Mouse (Mus musculus): ENCODE measurements around the gene Kif1b.

Kif1b gene

DNA sequence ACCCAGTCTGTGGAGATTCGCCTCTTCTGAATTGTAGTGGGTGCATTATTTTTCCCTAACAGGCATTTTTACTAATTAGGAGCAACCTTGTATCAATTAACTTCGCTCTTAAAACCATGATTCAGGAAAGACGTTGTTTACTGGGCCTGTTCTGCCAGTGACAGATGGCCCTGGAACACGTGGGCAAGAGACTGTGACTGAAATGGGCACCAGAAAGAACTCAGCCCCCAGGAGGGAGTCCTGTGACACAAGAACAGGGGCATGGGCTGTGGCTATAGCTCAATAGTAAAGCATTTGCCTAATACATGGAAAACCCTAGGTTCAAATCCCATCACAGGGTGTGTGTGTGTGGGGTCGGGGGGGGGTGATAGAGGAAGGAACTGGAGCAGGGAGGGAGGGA is 9.9 kb upstream of the Kif1b start:
- intact Hi-C loops (cut with DNase I), result no loop called here

DNA sequence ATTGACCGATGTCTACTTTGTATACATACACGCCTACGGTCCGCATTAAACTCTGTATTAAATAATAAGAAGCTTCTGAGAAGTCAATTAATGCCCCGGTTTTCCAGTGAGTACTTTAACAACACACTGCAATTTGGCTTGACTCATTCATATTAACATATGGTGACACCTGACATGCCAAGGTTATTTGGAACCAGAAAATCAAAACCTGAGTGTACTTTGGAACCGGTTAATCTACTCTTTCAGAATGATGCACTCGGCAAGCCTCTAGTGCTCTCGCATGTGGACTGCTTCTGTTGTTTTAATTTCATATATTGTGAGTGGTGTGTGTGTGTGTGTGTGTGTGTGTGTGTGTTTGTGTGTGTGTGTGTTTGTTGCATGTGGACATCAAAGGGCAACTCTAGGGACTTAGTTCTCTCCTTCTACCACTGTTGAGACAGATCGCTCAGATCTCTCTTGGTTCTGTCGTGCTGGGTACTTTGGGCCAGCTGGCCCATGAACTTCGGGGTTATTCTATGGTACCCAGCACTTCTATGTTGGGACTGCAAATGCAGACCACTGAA is 6.9 kb upstream of the Kif1b start:
- intact Hi-C loops (cut with DNase I), result no loop called here

DNA sequence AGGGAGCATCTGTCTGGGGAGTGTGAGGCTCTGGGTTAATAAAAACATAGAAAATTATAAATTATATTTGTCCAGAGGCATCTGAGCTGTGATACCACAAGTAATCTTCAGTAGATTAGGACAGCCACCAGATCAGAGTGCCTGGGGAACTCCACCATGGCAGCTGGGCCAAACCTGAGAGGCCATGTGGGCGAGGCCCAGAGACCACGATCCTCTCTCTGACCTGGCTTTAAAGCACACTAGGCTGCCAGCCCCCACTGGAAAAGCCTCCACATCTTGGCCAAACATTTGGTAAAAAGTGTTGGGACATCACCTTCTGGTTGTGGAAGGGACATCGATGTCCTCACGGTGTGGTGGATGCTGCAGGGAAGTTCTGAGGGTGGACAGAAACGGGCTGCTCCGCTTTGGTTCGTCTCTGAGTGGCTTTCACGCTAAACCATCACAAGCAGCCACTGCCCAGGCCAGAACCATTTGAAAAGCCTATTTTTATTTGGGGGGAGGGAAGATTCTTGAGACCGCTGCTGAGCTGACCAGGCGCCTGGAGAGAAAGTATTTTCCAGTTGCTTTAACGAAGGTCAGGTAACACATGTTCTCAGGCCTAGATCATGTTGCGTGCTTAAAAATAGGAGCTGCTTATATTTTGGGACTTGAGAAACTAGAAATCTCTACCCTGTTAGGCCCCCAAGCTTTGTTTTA is 6.2 kb upstream of the Kif1b start:
- intact Hi-C loops (cut with DNase I), result no loop called here

DNA sequence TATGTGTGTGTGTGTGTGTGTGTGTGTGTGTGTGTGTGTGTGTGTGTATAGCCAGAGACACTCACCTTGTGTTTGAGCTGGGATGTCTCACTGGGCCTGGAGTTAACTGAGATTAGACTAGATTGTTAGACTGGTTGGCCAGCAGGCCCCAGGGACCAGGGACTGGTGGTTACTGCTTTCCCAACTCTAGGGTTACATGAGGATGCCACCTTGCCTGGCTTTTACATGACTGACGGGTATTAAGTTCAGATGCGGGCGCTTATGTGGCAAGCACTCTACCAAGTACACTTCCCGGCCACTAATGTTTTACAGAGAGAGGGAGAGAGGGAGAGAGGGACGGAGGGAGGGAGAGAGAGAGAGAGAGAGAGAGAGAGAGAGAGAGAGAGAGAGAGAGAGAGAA is 4.5 kb upstream of the Kif1b start:
- intact Hi-C loops (cut with DNase I), result no loop called here

DNA sequence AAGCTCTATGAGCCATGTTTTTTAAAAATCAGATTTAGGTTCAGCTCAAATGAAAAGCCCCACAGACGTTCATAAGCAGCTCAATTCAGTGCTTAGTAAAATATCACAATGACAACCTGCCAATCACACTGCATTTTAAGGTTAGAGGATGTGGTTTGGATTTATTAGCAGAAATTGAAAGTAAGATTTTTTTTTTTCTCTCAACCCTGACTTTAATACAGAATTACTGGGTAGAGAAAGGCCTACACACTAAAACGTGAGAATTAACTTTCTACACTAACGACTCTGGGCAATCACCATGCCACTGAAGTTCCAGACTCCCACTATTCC is 963 bp upstream of the Kif1b start:
- intact Hi-C loops (cut with DNase I), result loop anchor here (5.0 kb wide), 1 partner anchor 36 kb away; no protein-coding TSS in a partner anchor

DNA sequence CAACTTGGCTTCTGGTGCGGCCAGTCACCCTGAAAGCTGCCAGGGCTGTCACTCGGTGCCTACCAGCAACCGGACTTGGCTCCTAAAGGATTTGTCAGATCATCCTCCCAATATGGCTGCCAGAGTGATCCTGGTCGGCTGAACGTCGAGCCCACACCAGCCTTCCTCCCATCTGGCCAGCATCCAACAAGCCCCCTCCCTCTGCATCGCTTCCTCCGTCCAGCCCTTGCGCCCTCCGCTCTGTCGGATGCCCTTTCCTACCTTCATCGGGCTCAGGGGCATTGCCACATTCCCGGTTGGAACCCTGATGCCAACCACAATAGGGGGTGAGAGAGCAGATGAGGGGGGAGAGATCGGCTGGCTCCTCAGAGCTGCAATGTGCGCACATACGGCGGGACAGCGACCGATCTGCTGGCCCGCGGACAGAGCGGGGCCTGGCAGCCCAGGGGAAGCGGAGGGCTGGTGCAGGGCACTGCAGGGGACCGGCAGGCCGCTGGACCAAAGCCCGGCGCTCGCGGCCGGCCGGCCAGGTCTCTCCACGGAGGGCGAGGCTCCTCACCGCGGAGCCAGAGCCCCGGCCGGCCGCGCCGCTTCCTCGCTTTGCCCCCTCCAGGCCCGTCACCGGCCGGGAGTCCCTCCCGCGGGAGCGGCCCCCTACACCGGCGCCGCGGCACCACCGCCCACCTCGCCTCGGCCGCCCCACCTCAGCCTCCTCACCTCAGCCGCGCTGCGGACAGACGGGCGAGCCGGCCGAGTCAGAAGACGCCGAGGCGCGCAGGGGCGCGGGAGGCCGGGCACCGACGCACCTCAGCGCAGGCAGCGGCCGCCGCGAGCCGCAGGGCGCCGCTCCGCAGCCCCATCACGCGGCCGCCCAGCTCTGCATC is 539 bp downstream of the Kif1b start:
- intact Hi-C loops (cut with DNase I), result loop anchor here (5.0 kb wide), 1 partner anchor 35 kb away; no protein-coding TSS in a partner anchor

DNA sequence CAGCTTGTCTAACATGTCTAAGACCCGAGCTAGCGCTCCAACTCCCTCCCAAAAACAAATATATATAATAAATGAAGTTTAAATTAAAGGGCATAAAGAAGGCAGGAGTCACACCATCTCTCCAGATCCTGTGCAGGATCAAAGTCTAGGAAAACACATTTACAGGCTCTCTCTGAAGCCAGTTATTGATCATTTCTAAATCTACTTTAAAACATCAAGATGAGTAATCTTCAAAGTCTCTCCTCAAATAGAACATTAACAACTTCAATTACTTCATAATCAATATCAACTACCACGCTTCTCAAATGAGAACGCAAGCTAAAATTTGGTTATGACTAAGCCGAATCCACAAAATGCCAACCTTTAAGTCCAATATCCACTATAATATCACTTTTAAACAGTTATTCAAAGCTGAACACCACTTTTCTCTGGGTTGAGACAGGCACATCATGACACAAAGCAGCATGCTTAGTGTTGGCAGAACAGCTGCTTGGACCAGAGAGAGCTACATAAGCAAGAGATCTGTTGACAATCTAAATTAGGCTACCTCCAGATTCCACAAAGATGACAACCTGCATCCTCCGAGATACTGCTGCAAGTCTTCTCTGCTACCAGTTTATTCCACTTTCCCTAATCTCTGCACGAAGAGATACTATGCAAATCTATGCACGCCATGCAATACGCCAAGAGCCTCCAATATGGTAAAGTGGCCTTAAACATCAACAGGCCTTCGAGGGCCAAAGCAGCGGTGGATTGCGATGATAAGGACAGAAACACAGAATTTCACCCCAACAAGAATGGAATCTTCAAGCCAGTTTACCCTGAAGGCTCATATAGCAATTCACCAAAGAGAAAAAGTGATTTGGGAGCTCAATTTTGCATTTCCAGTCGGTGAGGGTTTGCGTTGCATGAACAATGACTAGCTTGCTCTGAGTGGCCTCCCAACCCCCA is 1.5 kb downstream of the Kif1b start:
- intact Hi-C loops (cut with DNase I), result loop anchor here (5.0 kb wide), 1 partner anchor 34 kb away; no protein-coding TSS in a partner anchor

DNA sequence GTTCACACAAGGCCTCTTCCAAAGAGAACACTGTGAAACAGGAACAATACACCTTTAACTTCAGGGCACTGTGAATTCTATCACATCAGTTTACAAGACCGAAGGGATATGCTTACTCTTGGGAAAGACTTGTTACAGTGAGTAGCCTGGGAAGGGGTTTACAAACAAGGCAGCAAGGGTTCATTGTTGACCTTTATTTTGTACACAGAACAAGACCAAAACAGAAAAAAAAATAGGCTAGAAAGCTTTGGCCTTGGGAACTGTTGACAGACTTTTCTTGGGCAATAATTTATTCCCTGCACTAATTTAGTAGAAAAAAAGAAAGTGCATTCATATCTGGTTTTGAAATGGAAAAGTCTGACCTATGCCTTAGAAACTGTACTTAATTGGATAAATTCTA is 3.0 kb downstream of the Kif1b start:
- intact Hi-C loops (cut with DNase I), result no loop called here

DNA sequence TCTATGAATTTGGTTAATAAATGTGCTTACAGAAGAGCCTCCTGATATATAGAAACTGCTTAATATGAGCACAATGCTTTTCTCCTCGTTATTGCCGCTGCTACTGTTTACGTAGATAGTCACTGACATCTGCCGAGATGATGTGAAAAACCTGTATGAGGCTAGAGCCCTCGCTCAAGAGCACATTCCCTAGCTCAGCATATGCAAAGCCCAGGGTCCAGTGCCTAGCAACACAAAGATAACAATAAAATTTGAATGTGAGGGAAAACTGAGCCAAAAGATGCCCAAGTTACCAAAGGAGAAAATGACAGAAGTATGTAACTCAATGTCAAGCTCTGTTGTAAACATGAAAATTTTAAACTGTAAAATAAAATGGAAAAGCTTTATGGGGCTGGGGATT is 4.0 kb downstream of the Kif1b start:
- intact Hi-C loops (cut with DNase I), result no loop called here

DNA sequence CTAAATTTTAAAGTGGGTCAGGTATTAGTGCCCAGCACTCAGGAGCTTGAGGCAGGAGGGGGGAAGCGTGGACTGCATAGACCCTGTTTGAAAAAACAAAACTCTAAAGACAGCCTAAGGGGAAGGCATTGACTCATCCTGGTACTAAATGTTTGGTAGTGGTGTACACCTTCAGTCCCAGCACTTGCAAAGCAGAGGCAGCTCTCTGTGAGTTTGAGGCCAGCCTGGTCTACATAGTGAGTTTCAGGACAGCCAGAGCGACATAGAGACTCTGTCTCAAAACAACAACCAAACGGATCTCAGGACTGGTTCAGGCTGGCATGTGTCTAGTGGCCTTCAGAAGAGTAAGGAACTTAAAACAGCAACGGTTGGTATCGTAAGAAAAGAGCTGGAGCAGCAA is 4.7 kb downstream of the Kif1b start:
- intact Hi-C loops (cut with DNase I), result no loop called here

DNA sequence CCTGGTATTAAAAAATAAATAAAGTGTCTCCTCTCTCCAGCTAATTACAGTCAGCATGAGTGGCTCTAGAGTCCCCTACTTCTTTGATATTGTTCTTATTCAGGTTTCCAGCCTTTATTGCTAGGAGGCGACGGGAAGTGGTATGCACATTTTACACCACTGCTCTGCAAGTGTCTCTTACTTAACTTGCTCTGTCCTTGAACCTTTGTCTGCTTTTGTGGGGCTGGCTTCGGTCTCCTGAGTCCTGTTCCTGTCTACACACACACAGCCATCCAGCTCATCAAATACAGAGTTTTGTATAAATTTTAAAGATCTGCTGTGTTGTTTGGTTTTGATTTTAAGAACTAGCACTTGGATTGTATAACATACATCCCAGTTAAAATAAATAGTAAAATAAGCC is 5.4 kb downstream of the Kif1b start:
- intact Hi-C loops (cut with DNase I), result no loop called here

DNA sequence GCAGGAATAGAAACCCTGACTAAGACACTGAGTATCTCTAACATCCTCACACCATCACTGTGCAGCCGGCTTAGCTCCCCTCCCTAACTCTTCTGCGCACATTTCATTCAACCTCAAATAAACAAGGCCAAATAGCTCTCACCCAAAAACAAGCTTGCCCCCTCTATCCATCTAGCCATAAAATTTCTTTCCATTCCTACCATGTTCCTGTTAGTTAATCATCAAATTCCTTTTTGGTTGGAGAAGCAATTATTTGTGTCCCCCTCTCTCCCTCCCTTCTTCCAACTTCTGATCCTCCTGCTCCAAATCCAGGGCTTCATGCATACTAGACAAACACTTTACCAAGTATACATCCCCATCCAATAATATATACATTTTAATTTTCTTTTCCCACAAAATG is 11.0 kb downstream of the Kif1b start:
- intact Hi-C loops (cut with DNase I), result no loop called here

DNA sequence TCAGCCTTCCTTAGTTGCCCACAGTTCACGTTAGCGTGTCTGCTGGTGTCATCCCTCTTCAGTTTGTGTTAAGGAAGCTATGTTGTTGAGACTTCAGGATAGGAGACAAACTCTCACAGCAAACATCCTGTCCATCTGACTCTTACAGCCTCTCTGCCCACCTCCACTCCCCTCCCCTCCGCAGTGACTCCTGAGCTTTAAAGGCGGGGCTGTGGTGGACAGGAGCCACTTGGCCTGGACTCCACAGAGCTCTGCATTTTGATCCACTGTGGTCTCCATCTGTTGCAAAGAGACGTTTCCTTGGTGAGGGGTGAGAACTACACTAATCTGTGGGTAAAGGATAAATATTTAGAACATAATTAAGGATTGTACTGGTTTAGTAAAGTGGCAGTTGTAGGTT is 14.5 kb downstream of the Kif1b start:
- intact Hi-C loops (cut with DNase I), result no loop called here

DNA sequence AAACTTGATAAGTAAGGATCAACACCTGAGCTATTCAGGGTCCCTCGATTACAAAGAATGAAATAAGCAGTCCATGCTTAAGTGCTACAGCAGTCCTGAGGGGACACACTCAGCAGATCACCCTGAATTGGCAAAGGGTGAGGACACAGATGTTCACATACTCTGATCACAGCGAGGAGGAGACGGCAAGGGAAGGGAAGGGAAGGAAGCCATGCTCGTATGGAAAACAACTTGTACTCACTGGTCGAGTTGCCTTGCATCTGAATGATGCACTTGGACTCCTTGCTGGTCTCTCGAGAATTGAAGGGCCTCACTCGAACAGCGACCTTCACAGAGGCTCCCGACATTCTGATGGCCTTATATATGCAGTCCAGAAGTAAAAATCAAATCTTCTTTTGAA is 16.4 kb downstream of the Kif1b start:
- intact Hi-C loops (cut with DNase I), result no loop called here

DNA sequence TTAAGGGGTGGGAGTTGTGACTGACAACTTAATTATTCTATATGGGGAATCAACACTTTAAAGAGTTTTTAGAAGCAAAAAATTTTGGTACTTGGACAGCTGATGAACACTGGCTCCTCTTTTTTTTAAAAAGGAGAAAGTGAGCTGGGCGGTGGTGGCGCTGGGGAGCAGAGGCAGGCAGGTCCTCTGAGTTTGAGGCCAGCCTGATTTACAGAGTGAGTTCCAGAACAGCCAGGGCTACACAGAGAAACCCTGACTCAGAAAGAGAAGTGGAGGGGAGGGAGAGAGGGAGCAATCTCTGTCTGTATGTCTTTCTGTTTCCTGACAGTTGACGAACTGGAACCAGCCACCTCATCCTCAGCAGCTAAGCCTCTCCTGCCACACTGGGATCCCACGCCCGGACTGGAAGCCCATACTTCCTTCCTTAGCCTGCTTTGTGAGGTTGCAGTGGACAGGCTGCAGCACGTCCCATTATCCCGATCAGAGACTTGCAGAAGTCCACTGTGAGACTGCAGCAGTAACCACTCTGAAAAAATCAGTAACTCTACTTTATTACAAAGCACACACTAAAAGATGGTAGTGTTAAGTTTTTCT is 17.2 kb downstream of the Kif1b start:
- intact Hi-C loops (cut with DNase I), result no loop called here

DNA sequence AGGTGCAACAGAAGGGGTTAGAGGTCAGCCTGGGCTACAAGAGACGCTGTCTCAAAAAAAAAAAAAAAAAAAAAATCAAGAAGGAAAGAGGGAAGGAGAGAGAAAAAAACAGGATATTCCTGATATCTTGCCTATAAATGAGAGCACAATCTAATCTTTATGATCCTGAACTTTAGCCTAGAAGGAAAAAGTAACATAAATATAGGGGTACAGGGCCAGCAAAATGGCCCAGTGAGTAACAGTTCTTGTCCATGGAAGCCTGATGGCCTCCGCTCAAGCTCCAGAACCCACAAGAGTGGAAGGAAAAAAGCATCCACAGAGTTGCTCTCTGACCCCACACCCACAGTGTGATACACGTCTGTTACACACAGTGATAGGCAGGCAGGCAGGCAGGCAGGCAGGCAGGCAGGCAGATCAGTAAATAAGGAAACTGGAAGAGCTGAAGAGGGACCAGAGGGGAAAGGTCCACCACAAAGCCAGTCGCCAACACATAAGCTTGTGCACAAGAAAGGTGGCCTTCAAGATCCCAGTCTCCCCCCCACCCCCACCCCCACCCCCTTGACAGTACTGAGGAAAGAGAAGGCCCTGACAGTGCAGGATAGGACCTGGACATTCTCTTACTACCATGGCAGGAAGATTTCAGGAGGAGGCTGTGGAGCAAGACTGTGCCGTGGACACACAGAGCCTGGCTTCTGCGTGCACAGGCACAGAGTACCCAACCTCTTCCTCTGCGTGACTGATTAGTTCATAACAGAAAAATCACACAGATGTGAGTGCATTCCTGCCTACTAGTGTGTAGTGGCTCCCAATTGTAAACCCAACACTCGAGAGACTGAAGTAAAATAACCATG is 21.0 kb downstream of the Kif1b start:
- intact Hi-C loops (cut with DNase I), result no loop called here

DNA sequence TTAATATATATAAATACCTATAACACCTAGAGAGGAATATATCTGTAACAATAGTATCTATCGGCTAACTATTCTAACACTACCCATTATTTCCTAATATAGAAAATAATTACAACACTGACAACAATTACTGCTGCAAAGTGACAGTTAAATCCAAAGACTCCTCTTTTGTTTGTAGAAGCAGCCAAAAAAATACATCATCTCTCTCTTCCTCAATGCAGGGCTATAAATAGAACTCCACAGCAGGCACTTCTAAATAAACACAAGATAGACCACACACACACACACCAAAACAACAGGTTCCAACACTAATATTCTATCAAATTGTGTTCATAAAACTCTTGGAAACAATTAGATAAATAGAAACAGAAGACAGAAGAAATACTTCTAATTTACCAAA is 21.8 kb downstream of the Kif1b start:
- intact Hi-C loops (cut with DNase I), result no loop called here

DNA sequence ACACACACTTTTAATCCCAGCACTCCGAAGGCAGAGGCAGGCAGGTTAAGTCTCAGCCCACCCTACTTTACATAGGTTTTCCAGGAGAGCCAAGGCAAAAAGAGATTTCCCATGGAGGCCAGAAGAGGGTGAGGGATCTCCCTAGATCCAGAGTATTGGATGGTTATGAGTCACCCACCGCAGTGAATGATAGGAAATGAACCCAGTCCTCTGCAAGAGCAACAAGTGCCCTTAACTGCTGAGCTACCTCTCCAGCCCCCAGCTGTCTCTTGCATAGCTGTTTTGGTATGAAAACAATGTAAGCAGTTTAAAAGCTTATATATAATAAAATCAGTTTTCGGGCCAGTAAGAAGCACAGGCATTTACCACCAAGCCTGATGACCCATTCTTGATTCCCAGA is 24.5 kb downstream of the Kif1b start:
- intact Hi-C loops (cut with DNase I), result no loop called here

DNA sequence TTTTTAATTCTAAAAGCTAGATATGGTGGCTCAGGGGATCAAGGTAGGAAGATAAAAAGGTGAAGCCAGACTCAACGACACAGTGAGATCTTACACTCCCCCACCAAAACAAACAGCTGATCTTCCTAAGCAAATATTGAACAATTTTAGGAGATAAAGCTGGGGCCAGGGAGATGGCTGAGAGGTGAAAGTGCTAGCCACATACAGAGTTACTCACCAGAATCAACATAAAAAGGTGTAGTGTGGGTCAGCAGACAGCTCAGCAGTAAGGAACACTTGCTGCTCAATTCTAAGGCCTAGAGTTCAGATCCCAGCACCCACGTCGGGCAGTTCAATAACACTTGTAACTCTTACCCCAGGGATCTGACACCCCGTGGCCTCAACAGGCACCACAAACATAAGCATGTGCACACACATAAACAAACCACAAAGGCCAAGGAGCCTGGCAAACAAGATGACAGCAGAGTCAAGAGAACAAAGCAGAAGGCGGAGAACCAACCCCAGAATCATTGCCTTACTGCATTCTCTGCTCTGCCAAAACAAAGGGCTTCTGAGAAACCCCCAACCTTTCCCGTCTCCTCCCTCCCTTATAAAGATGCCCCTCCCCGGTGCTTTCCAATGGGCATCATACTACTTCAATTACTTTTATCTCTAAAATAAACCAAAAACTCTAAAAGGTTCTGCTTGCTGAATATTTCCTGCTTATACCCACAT is 25.3 kb downstream of the Kif1b start:
- intact Hi-C loops (cut with DNase I), result no loop called here

Measured in adrenal gland (tissue).